Mouse (Mus musculus) heart, postnatal 10 days (tissue): Measurements from ENCODE around the gene Efcab6. TPM values are rescaled to one million over a fixed set of nuclear protein-coding genes. Genes with fewer than 3 reads are reported as not detected.

Experiments
- DNase-seq, 2 experiments: peaks; one replicate each; pipeline ENCODE4 v3.0.0; 2021
- intact Hi-C: fragments of 180-260 bp; cut with DNase I; formaldehyde crosslinking; loops from one replicate; pipeline ENCODE4 v1.15.1; 2025
- total RNA-seq, 2 experiments: library from RNA; stranded (reverse); gene quantifications; 2 replicates each; pipeline ENCODE4 v1.2.3; 2021

Efcab6 gene
- total RNA-seq, 2 experiments from 2014 or later, result not detected

DNA sequence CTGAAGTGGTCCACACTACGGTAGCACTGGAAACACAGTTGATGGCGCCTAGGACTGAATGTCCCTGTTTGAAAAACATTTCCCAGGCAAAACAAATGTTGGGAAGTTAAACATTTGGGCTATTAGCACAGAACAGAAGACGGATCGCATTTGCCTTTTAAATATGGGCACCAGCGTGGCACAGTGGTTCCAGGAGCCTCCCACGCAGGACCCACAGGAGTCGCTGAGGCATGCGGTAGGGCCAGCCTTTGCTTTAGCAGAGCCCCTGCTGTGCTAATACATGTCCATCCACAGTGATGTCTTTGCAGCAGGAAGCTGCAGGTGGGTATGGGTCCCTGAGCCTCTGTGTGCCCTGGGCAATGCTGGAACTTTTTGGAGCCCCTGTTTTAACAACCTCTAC lies 237.2 kb downstream of the Efcab6 start:
- DNase-seq, result no peak
- intact Hi-C loops, result no loop called here

Other genes starting within 250 kb of the Efcab6 start
- not detected for gene Sult4a1, start 40.4 kb upstream of the Efcab6 start, total RNA-seq
- gene Pnpla5, start 57.8 kb upstream of the Efcab6 start, total RNA-seq, result not detected
- 1 to 10 TPM; 4.5 to 4.6 TPM for gene Pnpla3, start 102.5 kb upstream of the Efcab6 start, total RNA-seq
- gene Samm50, start 126.9 kb upstream of the Efcab6 start, total RNA-seq, result 100 to 1,000 TPM; 254 to 262 TPM
- gene Parvb, start 166.7 kb upstream of the Efcab6 start, total RNA-seq, result 100 to 1,000 TPM; 165 to 174 TPM